Mouse (Mus musculus): ENCODE results near the gene Atp5j2. TPM values are rescaled to one million over a fixed set of nuclear protein-coding genes. Genes with fewer than 3 reads are reported as not detected.

The Atp5j2 gene
- polyA plus RNA-seq, 1 experiment from 2014 or later: 490 TPM

GRCm38 (mm10) chr5:145161361-145161760 lies 30.5 kb downstream of the Atp5j2 start:
- 96% methylated on average over 14 of the region's 14 CpGs for WGBS
- 0 out of 2 replicates have a peak, but pooled peaks cover 3% of the 10 kb centered on the region for H3K36me3 ChIP-seq (ENCODE audit: control insufficient read depth, insufficient read depth, low read length)

GRCm38 (mm10) chr5:145152690-145153089 lies 39.2 kb downstream of the Atp5j2 start:
- H3K36me3 ChIP-seq (ENCODE audit: control insufficient read depth, insufficient read depth, low read length): peaks cover 15% of the 10 kb centered on the region; the same call in 1 of the 2 replicates
- no peak overlapping the region for H3K9ac ChIP-seq (ENCODE audit: low read depth, low read length)
- DNase-seq (ENCODE audit: low spot score): no peak
- ATAC-seq (ENCODE audit: low FRiP score): no peak
- H3K9me3 ChIP-seq (ENCODE audit: control insufficient read depth, low read length): no peaks in the 10 kb centered on the region
- H3K4me3 ChIP-seq (ENCODE audit: low read depth, low read length): no peak overlapping the region
- H3K4me1 ChIP-seq (replicated peaks; ENCODE audit: control insufficient read depth, insufficient read depth, low read length): no peaks in the 10 kb centered on the region
- H3K27ac ChIP-seq (ENCODE audit: low read depth, low read length): no peak overlapping the region
- H3K4me2 ChIP-seq (replicated peaks; ENCODE audit: low read depth, low read length): no peak overlapping the region
- 94% methylated on average over 5 of the region's 5 CpGs for WGBS
- H3K27me3 ChIP-seq (ENCODE audit: control insufficient read depth, insufficient read depth, low read length): no peaks in the 10 kb centered on the region

More at GRCm38 (mm10) chr5:145161361-145161760, 30.5 kb downstream of the Atp5j2 start:
- H3K27me3 ChIP-seq (ENCODE audit: control insufficient read depth, insufficient read depth, low read length): no peaks in the 10 kb centered on the region
- no peak overlapping the region for H3K9ac ChIP-seq (ENCODE audit: low read depth, low read length)
- no peak overlapping the region for H3K27ac ChIP-seq (ENCODE audit: low read depth, low read length)
- peaks cover 4% of the 10 kb centered on the region; the same call in 1 of the 2 replicates for H3K4me1 ChIP-seq (replicated peaks; ENCODE audit: control insufficient read depth, insufficient read depth, low read length)
- no peak overlapping the region for H3K4me2 ChIP-seq (replicated peaks; ENCODE audit: low read depth, low read length)
- DNase-seq (ENCODE audit: low spot score) (no peak), ATAC-seq (ENCODE audit: low FRiP score) (no peak)
- H3K4me3 ChIP-seq (ENCODE audit: low read depth, low read length): no peak overlapping the region
- H3K9me3 ChIP-seq (ENCODE audit: control insufficient read depth, low read length): no peaks in the 10 kb centered on the region

- DNase-seq (ENCODE audit: low spot score) (no peak), ATAC-seq (ENCODE audit: low FRiP score) (no peak)
- H3K4me3 ChIP-seq (ENCODE audit: low read depth, low read length): no peak overlapping the region
- H3K27ac ChIP-seq (ENCODE audit: low read depth, low read length): no peak overlapping the region
- H3K9me3 ChIP-seq (ENCODE audit: control insufficient read depth, low read length): no peaks in the 10 kb centered on the region
- H3K27me3 ChIP-seq (ENCODE audit: control insufficient read depth, insufficient read depth, low read length): no peaks in the 10 kb centered on the region
- H3K4me1 ChIP-seq (replicated peaks; ENCODE audit: control insufficient read depth, insufficient read depth, low read length): no peaks in the 10 kb centered on the region
- no peak overlapping the region for H3K9ac ChIP-seq (ENCODE audit: low read depth, low read length)
- WGBS: 92% methylated on average over 6 of the region's 6 CpGs
- no peak overlapping the region for H3K4me2 ChIP-seq (replicated peaks; ENCODE audit: low read depth, low read length)
- H3K36me3 ChIP-seq (ENCODE audit: control insufficient read depth, insufficient read depth, low read length): peaks cover 22% of the 10 kb centered on the region; the same call in 1 of the 2 replicates
These were observed 42.6 kb downstream of the Atp5j2 start for GRCm38 (mm10) chr5:145149294-145149693.

- Histone ChIP-seq H3K4me1 (replicated peaks; ENCODE audit: control insufficient read depth, insufficient read depth, low read length) (no peaks in the 10 kb centered on the region), H3K9me3 (ENCODE audit: control insufficient read depth, low read length) (no peaks in the 10 kb centered on the region), H3K27ac (ENCODE audit: low read depth, low read length) (no peak overlapping the region), H3K27me3 (ENCODE audit: control insufficient read depth, insufficient read depth, low read length) (no peaks in the 10 kb centered on the region), H3K36me3 (ENCODE audit: control insufficient read depth, insufficient read depth, low read length) (peaks cover 26% of the 10 kb centered on the region; the same call in 1 of the 2 replicates), H3K9ac (ENCODE audit: low read depth, low read length) (no peak overlapping the region), H3K4me3 (ENCODE audit: low read depth, low read length) (no peak overlapping the region), H3K4me2 (replicated peaks; ENCODE audit: low read depth, low read length) (no peak overlapping the region)
- ATAC-seq (ENCODE audit: low FRiP score) (no peak), DNase-seq (ENCODE audit: low spot score) (no peak)
- WGBS: 92% methylated on average over 5 of the region's 5 CpGs
These were observed 44.1 kb downstream of the Atp5j2 start for GRCm38 (mm10) chr5:145147748-145148147.

- Histone ChIP-seq H3K36me3 (ENCODE audit: control insufficient read depth, insufficient read depth, low read length) (0 out of 2 replicates have a peak, but pooled peaks cover 11% of the 10 kb centered on the region), H3K9ac (ENCODE audit: low read depth, low read length) (peak overlapping the region; percentile 77), H3K4me2 (replicated peaks; ENCODE audit: low read depth, low read length) (peak overlapping the region; percentile 62), H3K27me3 (ENCODE audit: control insufficient read depth, insufficient read depth, low read length) (no peaks in the 10 kb centered on the region), H3K9me3 (ENCODE audit: control insufficient read depth, low read length) (no peaks in the 10 kb centered on the region), H3K27ac (ENCODE audit: low read depth, low read length) (peak overlapping the region; percentile 75), H3K4me3 (ENCODE audit: low read depth, low read length) (peak overlapping the region; percentile 94), H3K4me1 (replicated peaks; ENCODE audit: control insufficient read depth, insufficient read depth, low read length) (peaks cover 5% of the 10 kb centered on the region)
- 1% methylated on average over 18 of the region's 18 CpGs for WGBS
- ATAC-seq (ENCODE audit: low FRiP score) (no peak), DNase-seq (ENCODE audit: low spot score) (no peak)
These were observed 51.3 kb downstream of the Atp5j2 start for GRCm38 (mm10) chr5:145140611-145141010.

- WGBS: under 1% methylated on average over 82 of the region's 84 CpGs
- Histone ChIP-seq H3K36me3 (ENCODE audit: control insufficient read depth, insufficient read depth, low read length) (0 out of 2 replicates have a peak, but pooled peaks cover 7% of the 10 kb centered on the region), H3K4me2 (replicated peaks; ENCODE audit: low read depth, low read length) (peak within 1 kb of the TSS; percentile 69), H3K4me3 (ENCODE audit: low read depth, low read length) (peak within 1 kb of the TSS; percentile 94), H3K27me3 (ENCODE audit: control insufficient read depth, insufficient read depth, low read length) (no peaks in the 10 kb centered on the region), H3K27ac (ENCODE audit: low read depth, low read length) (peak within 1 kb of the TSS; percentile 75), H3K4me1 (replicated peaks; ENCODE audit: control insufficient read depth, insufficient read depth, low read length) (peaks cover 5% of the 10 kb centered on the region), H3K9me3 (ENCODE audit: control insufficient read depth, low read length) (no peaks in the 10 kb centered on the region), H3K9ac (ENCODE audit: low read depth, low read length) (peak within 1 kb of the TSS; percentile 77)
- ATAC-seq (ENCODE audit: low FRiP score): peak; percentile 92
- peak; percentile 95 for DNase-seq (ENCODE audit: low spot score)
These were observed 52.0 kb downstream of the Atp5j2 start, which contains the start of the genes Pdap1 and Bud31 for GRCm38 (mm10) chr5:145139571-145140519. Gene Pdap1 (minus strand): TSS chr5:145140238. Gene Bud31 (plus strand): TSS chr5:145140362.

- peaks cover 15% of the 10 kb centered on the region; the same call in 1 of the 2 replicates for H3K36me3 ChIP-seq (ENCODE audit: control insufficient read depth, insufficient read depth, low read length)
- ATAC-seq (ENCODE audit: low FRiP score) (no peak), DNase-seq (ENCODE audit: low spot score) (no peak)
- peak overlapping the region; percentile 69 for H3K4me2 ChIP-seq (replicated peaks; ENCODE audit: low read depth, low read length)
- no peaks in the 10 kb centered on the region for H3K27me3 ChIP-seq (ENCODE audit: control insufficient read depth, insufficient read depth, low read length)
- WGBS: 25% methylated on average over 6 of the region's 6 CpGs
- H3K9me3 ChIP-seq (ENCODE audit: control insufficient read depth, low read length): no peaks in the 10 kb centered on the region
- H3K9ac ChIP-seq (ENCODE audit: low read depth, low read length): peak overlapping the region; percentile 77
- no peak overlapping the region for H3K27ac ChIP-seq (ENCODE audit: low read depth, low read length)
- H3K4me3 ChIP-seq (ENCODE audit: low read depth, low read length): peak overlapping the region; percentile 94
- H3K4me1 ChIP-seq (replicated peaks; ENCODE audit: control insufficient read depth, insufficient read depth, low read length): peaks cover 5% of the 10 kb centered on the region
These were observed 53.0 kb downstream of the Atp5j2 start for GRCm38 (mm10) chr5:145138836-145139235.
